In the genomic region with DNA sequence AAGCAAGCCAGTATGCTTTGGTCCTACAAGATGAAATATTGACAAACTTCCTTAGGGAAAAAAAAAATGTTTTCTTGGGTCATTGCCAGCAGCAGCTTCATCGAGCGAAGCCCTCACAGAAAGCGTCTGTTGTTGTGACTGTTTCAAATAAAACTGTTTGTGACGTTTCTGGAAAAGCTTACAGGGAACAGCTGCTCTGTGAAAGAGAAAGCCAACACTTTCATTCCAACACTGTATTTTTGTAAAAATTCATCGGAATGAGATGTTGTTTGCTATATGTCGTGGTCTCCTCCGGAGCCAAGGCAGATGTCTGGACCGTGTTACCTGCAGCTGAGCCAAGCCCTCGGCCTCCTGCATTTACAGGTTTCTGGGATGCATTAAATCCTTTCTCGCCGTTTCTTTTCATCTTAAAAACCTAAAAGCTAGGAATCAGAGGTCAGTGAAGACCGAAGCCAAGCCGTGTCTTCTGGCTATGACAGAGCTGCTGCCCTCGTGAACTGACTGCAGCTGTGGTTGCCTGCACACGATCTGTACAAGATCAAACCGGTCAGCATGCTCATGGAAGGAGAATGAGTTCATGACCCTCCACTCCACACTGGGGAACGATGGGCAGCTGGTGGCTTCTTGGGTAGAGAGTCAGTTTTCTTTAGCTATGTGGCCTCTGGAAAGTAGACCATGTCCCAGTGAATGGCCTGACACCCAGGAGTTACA, we compare ENCODE assay signal across 8 mouse cellular contexts. TPM values are rescaled to one million over a fixed set of nuclear protein-coding genes. Genes with fewer than 3 reads are reported as not detected.
DNase-seq lines count a peak whose midpoint lies in the region.

No protein-coding gene starts in this region.

- DNase-seq in layer of hippocampus, adult 18-20 months (ENCODE audit: low spot score in 2 of 2): peak; percentile 28 to 73
- DNase-seq in layer of hippocampus, adult 9-10 months (ENCODE audit: low spot score): no peak
- DNase-seq in frontal cortex, postnatal 36 days (ENCODE audit: low spot score in 2 of 2): peak; percentile 32 to 58
- DNase-seq in kidney, adult 9 months: peak; percentile 61
- DNase-seq in lung, postnatal 4 days: peak; percentile 24 to 52
- no peak for DNase-seq in natural killer cell, adult 2 months (ENCODE audit: low spot score in 2 of 2)
- no peak for DNase-seq in thymus, postnatal 4 days
- no peak for DNase-seq in urinary bladder, postnatal 10 days (ENCODE audit: low spot score)

RNA-seq across cellular contexts. Expression of a gene that starts 50.0 kb away (rescaled TPM):
- total RNA-seq in layer of hippocampus, adult 18-20 months (2021): 10 to 100 TPM; 62.0 to 66.0 TPM

Comparison
In these comparisons a context has a peak if more than half of its experiments do, and no peak if none do; other contexts are left out.
1. DNase-seq: peak in layer of hippocampus, adult 18-20 months (2 of 2), frontal cortex, postnatal 36 days (2 of 2), kidney, adult 9 months (single experiment) and lung, postnatal 4 days (2 of 2); none in layer of hippocampus, adult 9-10 months (single experiment), natural killer cell, adult 2 months (0 of 2), thymus, postnatal 4 days (single experiment) and urinary bladder, postnatal 10 days (single experiment).